Mouse (Mus musculus) lung, embryonic 15.5 days (tissue): ENCODE results near the gene Stx5a. TPM values are rescaled to one million over a fixed set of nuclear protein-coding genes. Genes with fewer than 3 reads are reported as not detected.

Experiments
- ATAC-seq: fragments of 200-750 bp; cut with Nextera tagmentation; 2 replicates; pipeline ENCODE4 v1.8.0; 2017; ENCODE audit warnings: moderate number of reproducible peaks, borderline replicate concordance; ENCODE audit not compliant: low FRiP score, low TSS enrichment; ENCODE audit errors: extremely low read depth
- H3K27ac ChIP-seq: fragments of 300-500 bp; sonication (generic); 2 replicates; pipeline ENCODE4 v1.5.1; 2015; ENCODE audit warnings: moderate library complexity, mild to moderate bottlenecking, inconsistent platforms
- H3K27me3 ChIP-seq: fragments of 300-500 bp; sonication (generic); 2 replicates; pipeline ENCODE4 v1.6.1; 2015; ENCODE audit warnings: inconsistent platforms
- H3K36me3 ChIP-seq: fragments of 300-500 bp; sonication (generic); 2 replicates; pipeline ENCODE4 v1.6.1; 2015; ENCODE audit warnings: inconsistent platforms
- H3K4me1 ChIP-seq: fragments of 300-500 bp; sonication (generic); 2 replicates; pipeline ENCODE4 v1.6.1; 2015; ENCODE audit warnings: inconsistent platforms
- H3K4me2 ChIP-seq: fragments of 300-500 bp; sonication (generic); 2 replicates; pipeline ENCODE4 v1.6.1; 2015; ENCODE audit warnings: inconsistent platforms, mild to moderate bottlenecking, moderate library complexity
- H3K4me3 ChIP-seq: fragments of 300-500 bp; sonication (generic); 2 replicates; pipeline ENCODE4 v1.5.1; 2015; ENCODE audit warnings: mild to moderate bottlenecking, inconsistent platforms
- H3K9ac ChIP-seq: fragments of 300-500 bp; sonication (generic); 2 replicates; pipeline ENCODE4 v1.6.1; 2015; ENCODE audit warnings: inconsistent platforms
- H3K9me3 ChIP-seq: fragments of 300-500 bp; sonication (generic); 2 replicates; pipeline ENCODE4 v1.6.1; 2016; ENCODE audit warnings: inconsistent platforms
- WGBS: fragments of 180-500 bp; shearing (Covaris S2); methylation state at CpG from one replicate; pipeline ENCODE4 v1.1.7; 2015; 5-methylcytosine and 5-hydroxymethylcytosine counted together
- polyA plus RNA-seq: library from polyadenylated mRNA; unstranded; fragments of >200 nt; fragmentation: Nextera tagmentation; extraction: Ambion mirVana; gene quantifications from 2 replicates; pipeline ENCODE4 v1.2.1, GENCODE M21; 2015

The Stx5a gene
- polyA plus RNA-seq, 1 experiment from 2014 or later: 153 TPM

DNA sequence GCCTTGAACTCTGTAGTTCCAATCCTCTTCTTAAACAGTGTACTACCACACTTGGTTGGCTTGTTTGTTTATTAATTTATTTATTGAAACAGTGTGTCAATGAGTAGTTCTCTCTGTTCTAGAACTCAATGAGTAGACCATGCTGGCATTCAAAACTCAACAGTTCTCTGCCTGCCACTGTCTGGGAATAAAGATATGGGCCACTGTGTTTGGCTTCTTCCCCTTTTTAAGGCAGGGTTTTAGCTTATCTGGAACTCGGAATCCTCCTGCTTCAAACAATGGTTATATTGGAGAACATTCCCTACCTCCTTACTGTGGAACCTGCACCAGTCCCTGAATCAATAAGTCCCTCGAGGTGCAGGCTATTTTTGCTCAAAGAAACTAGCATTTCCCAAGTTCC, 17.7 kb downstream of the Stx5a start:
- Histone ChIP-seq H3K27ac (no peak overlapping the region), H3K9ac (no peak overlapping the region), H3K36me3 (peaks cover 29% of the 10 kb centered on the region), H3K9me3 (no peaks in the 10 kb centered on the region), H3K4me2 (peak overlapping the region; percentile 66; the same call in 1 of the 2 replicates), H3K4me1 (peaks cover 20% of the 10 kb centered on the region), H3K4me3 (0 out of 2 replicates have a peak overlapping the region, but pooled peaks have one; percentile 67), H3K27me3 (no peaks in the 10 kb centered on the region)
- no peak for ATAC-seq
- 84% methylated on average over 2 of the region's 2 CpGs for WGBS

GRCm38 (mm10) chr19:8760757-8761156, 19.5 kb downstream of the Stx5a start:
- Histone ChIP-seq H3K27ac (no peak overlapping the region), H3K36me3 (peaks cover 34% of the 10 kb centered on the region), H3K4me1 (peaks cover 15% of the 10 kb centered on the region), H3K9me3 (no peaks in the 10 kb centered on the region), H3K9ac (no peak overlapping the region), H3K4me3 (no peak overlapping the region), H3K4me2 (no peak overlapping the region), H3K27me3 (no peaks in the 10 kb centered on the region)
- no peak for ATAC-seq
- WGBS: 91% methylated on average over 2 of the region's 2 CpGs

DNA sequence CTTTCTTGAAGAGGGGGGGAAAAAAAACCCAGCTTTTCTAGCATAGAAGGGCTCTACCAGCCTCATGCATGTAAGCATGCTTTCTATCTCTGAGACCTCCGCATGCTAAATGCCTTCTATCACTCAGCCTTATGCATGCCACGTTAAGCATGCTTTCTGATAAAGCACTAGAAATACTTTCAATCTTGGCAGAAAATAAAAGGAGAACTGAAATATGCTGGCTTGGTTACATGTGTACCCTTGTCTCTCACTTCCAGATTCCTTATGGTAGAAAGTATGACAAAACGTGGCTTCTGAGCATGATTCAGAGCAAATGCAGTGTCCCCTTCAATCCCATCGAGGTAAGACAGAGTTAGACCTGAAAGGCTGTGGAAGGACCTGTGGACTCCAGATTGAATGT, 22.1 kb downstream of the Stx5a start:
- Histone ChIP-seq H3K9ac (no peak overlapping the region), H3K27me3 (no peaks in the 10 kb centered on the region), H3K9me3 (no peaks in the 10 kb centered on the region), H3K27ac (no peak overlapping the region), H3K4me3 (no peak overlapping the region), H3K36me3 (peaks cover 59% of the 10 kb centered on the region), H3K4me1 (peaks cover 8% of the 10 kb centered on the region), H3K4me2 (no peak overlapping the region)
- ATAC-seq: no peak
- 89% methylated on average over 4 of the region's 4 CpGs for WGBS

- WGBS: 96% methylated on average over 9 of the region's 9 CpGs
- H3K4me3 ChIP-seq: no peak overlapping the region
- H3K4me2 ChIP-seq: no peak overlapping the region
- H3K9ac ChIP-seq: no peak overlapping the region
- H3K36me3 ChIP-seq: peaks cover 78% of the 10 kb centered on the region
- no peaks in the 10 kb centered on the region for H3K9me3 ChIP-seq
- H3K4me1 ChIP-seq: peaks cover 4% of the 10 kb centered on the region; the same call in 1 of the 2 replicates
- no peaks in the 10 kb centered on the region for H3K27me3 ChIP-seq
- no peak overlapping the region for H3K27ac ChIP-seq
- no peak for ATAC-seq
These were observed 24.3 kb downstream of the Stx5a start for GRCm38 (mm10) chr19:8765562-8765961.

DNA sequence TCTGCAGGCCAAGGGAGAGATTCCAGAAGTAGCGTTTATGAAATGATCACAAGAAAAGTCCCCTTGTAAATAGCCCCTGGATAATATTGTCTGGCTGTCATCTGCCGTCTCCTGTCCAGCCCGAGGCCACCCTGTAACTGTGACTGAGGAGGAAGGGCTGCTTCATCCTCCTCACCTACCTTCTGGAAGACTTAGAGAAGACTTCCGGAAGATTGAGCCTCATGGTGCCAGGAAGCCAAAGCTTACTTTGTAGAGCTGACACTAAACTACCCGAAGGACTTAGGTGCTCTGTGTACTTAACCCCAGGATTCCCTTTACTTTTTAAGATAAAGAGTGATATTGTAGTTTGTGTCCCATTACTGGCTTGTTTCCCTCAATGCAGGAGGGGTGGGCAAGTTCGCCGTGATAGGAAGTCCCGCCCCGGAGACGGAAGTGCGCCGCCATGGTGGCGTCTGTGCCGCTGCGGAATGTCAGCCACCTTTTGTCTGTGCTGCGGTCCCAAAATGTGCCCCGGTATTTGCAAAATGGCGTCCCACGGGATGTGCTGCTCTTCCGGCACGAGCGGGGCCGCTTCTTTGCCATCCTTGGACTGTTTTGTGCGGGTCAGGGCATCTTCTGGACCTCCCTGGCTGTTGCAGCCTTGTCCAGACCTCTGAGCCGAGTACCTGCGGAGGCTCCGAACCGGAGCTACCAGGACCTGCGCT, 29.5 kb downstream of the Stx5a start, which contains the start of gene Tmem223:
Tmem223 (plus strand) TSS at position 430 of the 704 bp plus-strand sequence.
- peak; percentile 44; the same call in 1 of the 2 replicates for ATAC-seq
- no peaks in the 10 kb centered on the region for H3K27me3 ChIP-seq
- peak within 1 kb of the TSS; percentile 84 for H3K4me3 ChIP-seq
- peaks cover 31% of the 10 kb centered on the region for H3K4me1 ChIP-seq
- H3K9ac ChIP-seq: peak within 1 kb of the TSS; percentile 95
- 19% methylated on average over 29 of the region's 29 CpGs for WGBS
- peak within 1 kb of the TSS; percentile 59 for H3K4me2 ChIP-seq
- H3K9me3 ChIP-seq: no peaks in the 10 kb centered on the region
- peak within 1 kb of the TSS; percentile 89 for H3K27ac ChIP-seq
- peaks cover 52% of the 10 kb centered on the region for H3K36me3 ChIP-seq

- H3K36me3 ChIP-seq: peaks cover 32% of the 10 kb centered on the region
These were observed 31.8 kb downstream of the Stx5a start for GRCm38 (mm10) chr19:8772996-8773395.

GRCm38 (mm10) chr19:8773409-8773808, 32.2 kb downstream of the Stx5a start:
- Histone ChIP-seq H3K27me3 (no peaks in the 10 kb centered on the region), H3K36me3 (peaks cover 30% of the 10 kb centered on the region), H3K4me1 (peaks cover 32% of the 10 kb centered on the region), H3K9me3 (no peaks in the 10 kb centered on the region), H3K4me2 (peak overlapping the region; percentile 87), H3K9ac (peak overlapping the region; percentile 93), H3K4me3 (peak overlapping the region; percentile 67), H3K27ac (peak overlapping the region; percentile 99)
- ATAC-seq: no peak
- 42% methylated on average over 6 of the region's 6 CpGs for WGBS

More at GRCm38 (mm10) chr19:8772996-8773395, 31.8 kb downstream of the Stx5a start:
- Histone ChIP-seq H3K4me1 (peaks cover 32% of the 10 kb centered on the region), H3K27me3 (no peaks in the 10 kb centered on the region), H3K9ac (peak overlapping the region; percentile 93), H3K4me3 (peak overlapping the region; percentile 67), H3K9me3 (no peaks in the 10 kb centered on the region), H3K27ac (peak overlapping the region; percentile 99; the same call in 1 of the 2 replicates), H3K4me2 (peak overlapping the region; percentile 87)
- WGBS: 65% methylated on average over 5 of the region's 5 CpGs
- no peak for ATAC-seq

DNA sequence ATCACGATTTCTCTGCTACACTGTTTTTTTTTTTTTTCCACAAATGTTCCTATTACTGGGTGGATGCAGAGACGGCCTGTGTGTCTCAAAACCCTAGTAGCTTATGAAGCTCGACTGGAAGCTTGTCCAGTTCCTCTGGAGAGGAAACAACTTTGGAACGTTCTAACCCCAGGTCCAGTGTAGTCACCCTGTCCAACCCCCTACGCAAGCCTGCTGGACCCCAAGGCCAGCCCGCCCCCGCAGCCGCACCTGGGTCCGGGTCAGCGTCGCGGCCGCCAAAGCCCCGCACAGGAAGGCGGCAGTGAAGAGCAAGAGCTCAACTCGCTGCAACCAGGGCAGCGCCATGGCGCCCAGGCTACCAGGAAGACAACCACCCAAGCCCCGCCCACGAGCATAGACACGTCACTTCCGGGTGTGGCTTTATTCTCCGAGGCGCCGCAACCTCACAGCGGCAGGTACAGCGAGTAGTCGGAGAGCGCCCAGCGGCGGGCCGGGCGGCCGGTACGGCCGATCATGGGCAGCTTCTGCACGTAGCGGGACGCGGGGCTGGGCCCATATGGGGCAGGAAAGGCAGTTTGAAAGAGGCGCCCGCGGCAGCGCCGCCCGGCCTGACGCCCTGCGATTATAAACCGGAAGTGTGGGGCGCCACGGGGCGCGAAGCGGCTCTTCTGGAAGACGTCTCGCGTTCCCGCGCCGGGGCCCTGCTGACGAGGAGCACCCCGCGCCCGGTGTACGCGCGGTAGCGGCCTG, 33.0 kb downstream of the Stx5a start, which contains the start of gene Tmem179b:
Tmem179b (minus strand) TSS at position 382 of the 750 bp plus-strand sequence.
- H3K27me3 ChIP-seq: no peaks in the 10 kb centered on the region
- H3K9me3 ChIP-seq: no peaks in the 10 kb centered on the region
- H3K27ac ChIP-seq: peak within 1 kb of the TSS; percentile 99
- peaks cover 32% of the 10 kb centered on the region for H3K4me1 ChIP-seq
- peak within 1 kb of the TSS; percentile 67 for H3K4me3 ChIP-seq
- peak; percentile 92 for ATAC-seq
- under 1% methylated on average over 63 of the region's 68 CpGs for WGBS
- H3K9ac ChIP-seq: peak within 1 kb of the TSS; percentile 93
- H3K36me3 ChIP-seq: peaks cover 26% of the 10 kb centered on the region
- peak within 1 kb of the TSS; percentile 87 for H3K4me2 ChIP-seq

- H3K4me2 ChIP-seq: peak overlapping the region; percentile 87
- no peaks in the 10 kb centered on the region for H3K9me3 ChIP-seq
- H3K36me3 ChIP-seq: peaks cover 23% of the 10 kb centered on the region
- peak overlapping the region; percentile 67 for H3K4me3 ChIP-seq
- no peaks in the 10 kb centered on the region for H3K27me3 ChIP-seq
- H3K9ac ChIP-seq: peak overlapping the region; percentile 93
- H3K4me1 ChIP-seq: peaks cover 32% of the 10 kb centered on the region
- ATAC-seq: no peak; the same call in 1 of the 2 replicates
- 4% methylated on average over 20 of the region's 20 CpGs for WGBS
- peak overlapping the region; percentile 99 for H3K27ac ChIP-seq
These were observed 33.8 kb downstream of the Stx5a start for GRCm38 (mm10) chr19:8774951-8775421.

DNA sequence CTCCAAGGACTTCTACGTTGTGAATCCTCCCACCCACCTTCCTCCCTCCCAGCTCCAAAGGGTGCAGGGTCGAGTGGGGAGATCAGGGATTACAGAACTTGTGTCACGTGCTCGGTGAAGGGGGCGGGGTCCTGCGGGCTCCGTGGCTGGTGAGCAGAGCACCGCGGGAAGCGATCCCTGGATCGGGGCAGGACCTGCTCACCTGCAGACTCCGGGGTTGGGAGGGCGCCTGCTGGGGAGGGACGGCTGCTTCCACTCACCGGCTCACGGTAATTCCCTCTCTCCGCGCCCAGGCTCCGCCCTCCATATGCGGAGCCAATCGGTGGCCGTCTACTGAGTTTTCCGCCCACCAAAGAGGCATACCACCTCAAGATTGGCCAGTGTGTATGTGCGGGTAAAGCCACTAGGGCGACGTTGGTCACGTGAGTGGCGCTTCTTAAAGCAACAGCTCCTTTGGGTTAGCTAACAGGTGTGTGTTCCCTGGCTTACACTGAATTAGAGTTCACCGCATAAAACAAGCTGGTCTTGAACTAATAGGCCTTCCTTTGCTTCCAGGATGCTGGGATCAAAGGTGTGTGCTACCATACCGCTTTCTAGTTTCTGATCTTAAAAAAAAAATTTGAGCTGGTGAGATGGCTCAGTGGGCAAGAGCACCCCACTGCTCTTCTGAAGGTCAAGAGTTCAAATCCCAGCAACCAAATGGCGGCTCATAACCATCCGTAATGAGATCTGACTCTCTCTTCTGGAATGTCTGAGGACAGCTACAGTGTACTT, 45.0 kb downstream of the Stx5a start, which contains the start of gene Taf6l:
Taf6l (minus strand) TSS at position 410 of the 774 bp plus-strand sequence.
- Histone ChIP-seq H3K4me1 (peaks cover 7% of the 10 kb centered on the region; the same call in 1 of the 2 replicates), H3K27ac (peak within 1 kb of the TSS; percentile 87), H3K4me3 (peak within 1 kb of the TSS; percentile 73), H3K4me2 (peak within 1 kb of the TSS; percentile 66), H3K9me3 (no peaks in the 10 kb centered on the region), H3K27me3 (no peaks in the 10 kb centered on the region), H3K36me3 (peaks cover 24% of the 10 kb centered on the region), H3K9ac (peak within 1 kb of the TSS; percentile 66)
- WGBS: under 1% methylated on average over 32 of the region's 32 CpGs
- ATAC-seq: peak; percentile 99

GRCm38 (mm10) chr19:8788521-8788920, 47.3 kb downstream of the Stx5a start:
- Histone ChIP-seq H3K4me1 (peaks cover 7% of the 10 kb centered on the region; the same call in 1 of the 2 replicates), H3K36me3 (peaks cover 15% of the 10 kb centered on the region), H3K4me3 (no peak overlapping the region), H3K9me3 (no peaks in the 10 kb centered on the region), H3K27ac (no peak overlapping the region), H3K4me2 (no peak overlapping the region), H3K27me3 (no peaks in the 10 kb centered on the region), H3K9ac (no peak overlapping the region)
- ATAC-seq: no peak
- WGBS: 21% methylated on average over 3 of the region's 3 CpGs
